Mouse (Mus musculus) small intestine, adult 10 weeks (tissue): ENCODE measurements around the gene Prpf18. TPM values are rescaled to one million over a fixed set of nuclear protein-coding genes. Genes with fewer than 3 reads are reported as not detected.

Source experiments
- polyA plus RNA-seq: library from polyadenylated mRNA; stranded (reverse); fragments of 350-450 nt; fragmentation: Illumina TruSeq; extraction: RNeasy Lipid Tissue Mini Kit (QIAGEN cat#74804); gene quantifications from one replicate; pipeline ENCODE4 v1.2.3, GENCODE M21; 2014; ENCODE audit warnings: low replicate concordance

The Prpf18 gene
- polyA plus RNA-seq, result 44.0 TPM

GRCm38 (mm10) chr2:4651500-4652285 lies at the start of gene Prpf18:
TSS of gene Prpf18 (minus strand) at chr2:4652113.

Other genes with a start within 250 kb of the Prpf18 start
- 27.0 TPM for gene Bend7, start 65.7 kb upstream of the Prpf18 start, polyA plus RNA-seq
- 38.4 TPM for gene Sephs1, start 229.5 kb upstream of the Prpf18 start, polyA plus RNA-seq